Mouse (Mus musculus) fibroblast of lung, adult 2 months (primary cell): ENCODE results near the gene Hjurp.
"Not testable (repeated sequence)": the region's sequence is repeated elsewhere in the genome, so short reads cannot be mapped to it uniquely, and the experiment has no call there.

Source experiments
- DNase-seq: peaks from one replicate; pipeline ENCODE4 v3.0.0-alpha.2; 2011; ENCODE audit warnings: low read depth

The Hjurp gene

GRCm38 (mm10) chr1:88237311-88237710 lies 40.1 kb downstream of the Hjurp start:
- DNase-seq = no peak

- no peak for DNase-seq
Measured at GRCm38 (mm10) chr1:88235894-88236415, 41.5 kb downstream of the Hjurp start.

DNA sequence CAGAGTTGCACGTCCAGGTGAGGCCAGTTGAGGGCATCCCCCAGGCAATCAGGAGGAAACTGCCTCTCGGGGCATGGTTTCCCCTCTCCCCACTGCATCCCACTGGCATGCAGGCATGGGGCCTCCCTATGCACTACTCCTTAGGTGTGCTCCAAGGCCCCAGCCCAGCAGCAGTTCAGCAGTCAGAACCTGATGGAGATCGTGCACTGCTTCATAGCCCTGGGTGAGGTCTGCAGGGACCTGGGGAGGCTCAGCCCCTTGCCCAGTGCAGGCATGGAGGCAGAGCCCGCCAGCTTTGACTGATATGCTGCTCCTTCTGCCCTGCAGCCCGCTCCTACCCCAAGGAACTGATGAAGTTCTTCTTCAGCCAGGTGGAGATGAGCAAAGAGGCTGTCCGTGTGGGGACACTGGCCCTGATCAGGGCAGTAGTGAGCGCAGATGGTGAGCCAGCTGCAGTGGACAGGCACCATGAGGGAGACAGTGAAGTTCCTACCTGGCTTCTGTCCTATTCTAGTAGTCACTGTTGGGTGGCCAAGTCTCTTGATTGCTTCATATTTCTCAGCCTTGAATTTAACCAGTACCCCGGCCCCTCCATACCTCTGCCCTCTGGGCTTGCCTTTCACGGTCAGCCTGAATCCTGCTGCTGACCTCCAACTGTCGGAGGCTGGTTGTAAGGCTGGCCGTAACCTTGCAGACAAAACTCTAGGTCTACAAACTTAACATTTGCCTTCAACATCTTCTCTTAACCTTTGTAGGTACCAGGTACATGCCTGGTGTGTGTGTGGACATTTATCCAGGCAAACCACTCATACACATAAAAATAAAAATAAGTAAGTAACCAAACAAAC lies 42.2 kb downstream of the Hjurp start:
- no peak for DNase-seq

- DNase-seq = no peak
Measured at GRCm38 (mm10) chr1:88234646-88235045, 42.8 kb downstream of the Hjurp start.

DNA sequence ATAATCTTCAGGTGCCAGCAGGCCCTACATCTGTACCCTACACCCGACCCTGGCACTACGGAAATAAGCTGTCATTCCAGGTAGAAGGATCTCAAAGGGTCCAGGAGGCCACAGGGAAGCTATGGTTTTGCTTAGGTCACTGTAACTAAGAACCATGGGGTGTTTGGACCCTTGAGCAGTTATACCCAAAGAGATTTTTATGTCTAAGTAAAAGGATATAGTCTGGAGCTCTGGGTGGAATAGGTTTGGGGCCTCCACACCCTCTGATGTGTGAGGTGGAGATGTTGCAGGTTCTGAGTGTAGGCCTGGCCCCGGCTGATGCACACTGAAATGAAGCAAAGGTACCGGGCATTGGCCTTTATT lies 43.2 kb downstream of the Hjurp start:
- DNase-seq = no peak

- no peak for DNase-seq
Measured at GRCm38 (mm10) chr1:88233421-88234247, 43.8 kb downstream of the Hjurp start.

GRCm38 (mm10) chr1:88232664-88233380 lies 44.6 kb downstream of the Hjurp start:
- DNase-seq = no peak

DNA sequence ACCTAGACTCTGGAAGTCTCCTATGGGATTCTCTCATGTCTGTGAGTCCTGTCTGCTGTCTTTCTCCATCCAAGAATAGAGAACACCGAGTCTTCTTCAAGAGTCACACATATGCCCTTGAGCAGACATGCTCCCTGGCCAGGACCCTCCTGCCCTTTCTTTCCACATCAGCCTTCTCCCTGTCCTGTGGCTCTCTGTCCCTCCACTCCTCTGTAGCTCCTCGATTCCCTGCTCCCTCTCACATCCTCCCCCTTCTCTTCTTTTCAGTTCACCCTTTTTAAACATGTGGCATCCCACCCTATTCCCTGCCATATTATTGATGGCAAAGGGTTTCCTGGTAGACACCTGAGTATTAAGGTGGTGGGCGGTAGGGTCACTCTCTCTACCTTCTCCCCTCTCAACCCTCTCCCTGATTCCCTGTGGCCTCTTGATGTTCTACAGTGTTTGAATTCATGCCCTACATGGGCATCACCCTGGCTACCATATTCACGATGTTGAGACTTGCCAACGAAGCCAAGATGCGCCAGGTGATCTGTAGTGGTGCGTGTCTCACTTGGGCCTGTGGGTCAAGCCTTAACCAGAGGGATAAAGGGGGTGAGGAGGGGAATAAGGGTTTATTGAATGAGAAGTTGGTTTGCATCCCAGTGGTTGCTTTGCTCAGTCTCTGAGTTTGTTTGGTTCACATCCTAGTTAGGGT lies 45.5 kb downstream of the Hjurp start:
- no peak for DNase-seq

- DNase-seq = no peak
Measured at GRCm38 (mm10) chr1:88230981-88231802, 46.2 kb downstream of the Hjurp start.

- no peak for DNase-seq
Measured at GRCm38 (mm10) chr1:88230421-88230820, 47.0 kb downstream of the Hjurp start.

GRCm38 (mm10) chr1:88229986-88230385 lies 47.4 kb downstream of the Hjurp start:
- no peak for DNase-seq

DNA sequence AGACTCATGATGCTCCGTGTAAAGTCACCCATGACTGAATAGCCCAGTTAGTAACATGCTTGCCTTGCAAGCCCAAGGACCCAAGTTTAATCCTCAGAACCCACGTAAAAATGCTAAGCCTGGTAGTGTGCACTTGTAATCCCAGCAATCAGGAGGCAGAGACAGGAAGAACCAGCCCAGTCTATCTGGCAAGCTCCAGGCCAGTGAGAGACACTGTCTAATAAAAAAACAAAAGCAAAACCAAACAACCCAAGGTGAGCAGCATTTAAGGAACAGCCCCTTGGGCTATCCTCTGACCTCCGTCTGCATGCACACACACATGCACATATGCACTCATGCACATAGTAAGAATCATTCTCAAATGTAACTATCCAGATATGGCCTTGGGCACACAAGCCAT lies 47.9 kb downstream of the Hjurp start:
- no peak for DNase-seq

DNA sequence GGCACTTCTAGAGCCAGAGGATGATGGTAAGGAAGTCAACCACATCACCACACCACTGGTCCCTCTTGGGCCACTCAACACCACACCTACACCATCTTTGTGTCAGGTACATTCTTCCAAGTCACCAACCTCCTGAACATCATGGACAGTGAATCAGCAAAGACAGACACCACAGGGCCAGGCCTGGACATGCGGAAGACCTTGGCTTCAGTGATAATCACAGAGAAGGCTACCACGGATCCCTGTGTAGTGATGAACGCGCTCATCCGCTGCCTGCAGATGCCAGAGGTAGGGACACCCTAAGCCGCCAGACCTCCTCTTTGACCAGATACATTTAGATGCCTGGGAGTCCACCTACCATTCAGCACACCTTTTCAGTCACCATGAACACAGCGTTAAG lies 49.3 kb downstream of the Hjurp start:
- DNase-seq = no peak

DNA sequence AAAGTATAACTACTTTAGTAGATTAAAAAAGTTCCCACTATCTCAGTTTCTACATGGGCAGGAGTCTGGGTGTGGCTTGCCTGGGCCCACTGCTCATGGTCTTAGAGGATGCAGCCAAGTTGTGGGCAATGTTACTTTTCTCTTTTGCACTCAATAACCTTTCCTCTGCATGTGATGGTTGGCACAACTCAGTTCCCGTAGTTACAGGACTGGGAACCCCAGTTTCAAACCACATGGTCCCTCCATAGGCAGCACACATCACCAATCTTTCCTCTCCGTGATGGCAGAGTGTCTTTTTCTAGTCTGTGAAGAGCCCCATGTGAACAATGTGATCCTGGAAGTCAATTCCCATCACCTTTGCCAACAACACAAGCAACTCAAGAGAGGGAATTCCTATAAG lies 50.0 kb downstream of the Hjurp start:
- no peak for DNase-seq

GRCm38 (mm10) chr1:88226670-88227379 lies 50.6 kb downstream of the Hjurp start, which contains the start of gene Mroh2a:
TSS of gene Mroh2a (plus strand) at chr1:88226986.
- no peak for DNase-seq

DNA sequence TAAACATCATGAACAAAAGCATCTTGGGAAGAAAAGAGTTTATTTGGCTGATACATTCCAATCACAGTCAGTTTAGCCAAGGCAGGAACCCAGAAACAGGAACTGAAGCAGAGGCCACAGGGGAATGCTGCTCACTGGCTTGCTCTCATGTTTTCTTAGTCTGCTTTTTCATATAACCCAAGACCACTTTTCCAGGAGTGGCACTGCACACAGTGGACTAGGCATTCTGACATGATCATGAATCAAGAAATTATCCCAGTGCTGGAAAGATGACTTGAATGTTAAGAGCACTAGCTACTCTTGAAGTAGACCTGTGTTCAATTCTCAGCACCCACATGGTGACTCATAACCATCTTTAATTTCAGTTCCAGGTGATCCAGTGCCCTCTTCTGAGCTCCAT lies 51.7 kb downstream of the Hjurp start:
- DNase-seq = no peak

DNA sequence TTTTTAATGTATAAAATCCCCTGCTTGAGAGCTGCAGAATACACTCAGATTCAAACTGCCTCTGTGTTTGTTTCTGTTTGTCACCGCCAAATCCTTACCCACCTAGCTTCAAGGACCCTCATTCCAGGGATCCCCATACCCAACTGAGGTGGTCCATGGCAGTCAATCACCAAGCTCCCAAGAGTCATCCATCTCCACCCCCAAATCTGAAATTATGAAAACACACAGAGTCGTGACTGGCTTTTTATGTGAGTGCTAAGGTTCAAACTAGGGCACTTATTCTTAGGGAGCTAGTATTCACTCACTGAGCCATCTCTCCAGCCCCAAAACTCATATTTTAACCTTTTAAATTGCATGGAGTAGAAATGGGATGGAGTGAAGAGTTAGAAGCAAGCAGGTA lies 52.1 kb downstream of the Hjurp start:
- DNase-seq = not testable (repeated sequence)

GRCm38 (mm10) chr1:88224029-88224776 lies 53.2 kb downstream of the Hjurp start:
- no peak for DNase-seq

DNA sequence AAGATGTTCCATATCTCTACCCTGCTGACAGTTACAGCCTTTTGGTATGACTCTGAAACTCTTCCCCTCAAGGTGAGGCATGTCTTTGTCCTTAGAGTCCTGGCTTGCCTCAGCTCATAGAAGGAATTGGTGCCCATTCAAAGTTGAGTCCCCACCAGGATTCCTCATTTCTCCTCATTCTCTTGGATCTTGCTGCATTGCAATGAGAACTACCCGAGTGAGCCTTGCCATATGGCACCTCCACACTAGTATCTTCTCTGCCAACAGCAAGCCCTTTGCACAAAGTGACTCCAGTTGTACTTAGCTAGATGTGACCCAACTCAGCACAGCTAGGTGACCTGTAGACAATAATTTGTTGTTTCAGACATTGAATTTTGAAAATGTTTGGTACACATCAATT lies 53.8 kb downstream of the Hjurp start:
- no peak for DNase-seq
